Mouse (Mus musculus): ENCODE data around the gene Cadps. TPM values are rescaled to one million over a fixed set of nuclear protein-coding genes. Genes with fewer than 3 reads are reported as not detected.

The Cadps gene
- 12.1 TPM in 2 replicates for polyA plus RNA-seq (2014; fragmentation: Nextera tagmentation; extraction: Ambion mirVana)

- Histone ChIP-seq H3K27ac (ENCODE audit: low read depth, low read length) (peak within 1 kb of the TSS; percentile 80), H3K36me3 (ENCODE audit: control insufficient read depth, insufficient read depth, low read length) (no peaks in the 10 kb centered on the region), H3K9ac (ENCODE audit: low read length) (peak within 1 kb of the TSS; percentile 84), H3K4me1 (replicated peaks; ENCODE audit: control insufficient read depth, insufficient read depth, low read length) (peaks cover 4% of the 10 kb centered on the region; the same call in 1 of the 2 replicates), H3K4me3 (ENCODE audit: low read depth, low read length) (peak within 1 kb of the TSS; percentile 78), H3K9me3 (ENCODE audit: control insufficient read depth, low read length) (no peaks in the 10 kb centered on the region), H3K27me3 (ENCODE audit: control insufficient read depth, insufficient read depth, low read length) (no peaks in the 10 kb centered on the region), H3K4me2 (ENCODE audit: low read depth, low read length, severe bottlenecking) (peak within 1 kb of the TSS; percentile 80)
- DNase-seq (ENCODE audit: low spot score) = peak; percentile 78
- WGBS = under 1% methylated on average over 61 of the region's 71 CpGs
- ATAC-seq (replicated peaks; ENCODE audit: low FRiP score) = peak; percentile 77
Observed at GRCm38 (mm10) chr14:12822491-12823219, at the start of gene Cadps. Gene Cadps (minus strand): TSS chr14:12823079.

DNA sequence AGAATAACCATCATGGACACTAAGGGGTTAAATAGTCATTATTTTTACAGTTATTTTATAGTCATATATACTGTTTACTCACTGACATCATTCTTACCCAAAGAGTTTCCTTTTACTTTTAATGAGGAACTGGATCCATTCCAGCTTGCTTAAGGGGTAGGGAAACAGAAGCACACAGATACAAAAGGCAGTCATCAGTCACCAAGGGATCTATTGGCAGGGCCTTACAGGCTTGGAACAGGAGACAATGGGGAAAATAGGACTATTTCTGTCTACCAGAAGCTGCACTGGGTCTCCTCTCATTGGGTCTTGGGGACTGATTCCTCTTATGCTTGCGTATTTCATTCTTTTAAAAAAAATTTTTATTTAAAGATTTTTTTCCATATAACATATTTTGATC is 46.7 kb upstream of the Cadps start:
- DNase-seq (ENCODE audit: low spot score) (no peak), ATAC-seq (replicated peaks; ENCODE audit: low FRiP score) (no peak)

GRCm38 (mm10) chr14:12865258-12865657 is 42.4 kb upstream of the Cadps start:
- 91% methylated on average over 2 of the region's 2 CpGs for WGBS
- H3K27me3 ChIP-seq (ENCODE audit: control insufficient read depth, insufficient read depth, low read length) = no peaks in the 10 kb centered on the region
- H3K9me3 ChIP-seq (ENCODE audit: control insufficient read depth, low read length) = no peaks in the 10 kb centered on the region
- H3K27ac ChIP-seq (ENCODE audit: low read depth, low read length) = no peak overlapping the region
- DNase-seq (ENCODE audit: low spot score) (no peak), ATAC-seq (replicated peaks; ENCODE audit: low FRiP score) (no peak)
- H3K4me3 ChIP-seq (ENCODE audit: low read depth, low read length) = no peak overlapping the region
- H3K4me1 ChIP-seq (replicated peaks; ENCODE audit: control insufficient read depth, insufficient read depth, low read length) = no peaks in the 10 kb centered on the region
- no peak overlapping the region for H3K9ac ChIP-seq (ENCODE audit: low read length)
- no peak overlapping the region for H3K4me2 ChIP-seq (ENCODE audit: low read depth, low read length, severe bottlenecking)
- H3K36me3 ChIP-seq (ENCODE audit: control insufficient read depth, insufficient read depth, low read length) = no peaks in the 10 kb centered on the region

More for the DNA sequence above, 46.7 kb upstream of the Cadps start:
- H3K27me3 ChIP-seq (ENCODE audit: control insufficient read depth, insufficient read depth, low read length) = no peaks in the 10 kb centered on the region
- WGBS = 97% methylated on average over 1 of the region's 1 CpGs
- H3K36me3 ChIP-seq (ENCODE audit: control insufficient read depth, insufficient read depth, low read length) = no peaks in the 10 kb centered on the region
- no peak overlapping the region for H3K9ac ChIP-seq (ENCODE audit: low read length)
- no peak overlapping the region for H3K4me2 ChIP-seq (ENCODE audit: low read depth, low read length, severe bottlenecking)
- H3K9me3 ChIP-seq (ENCODE audit: control insufficient read depth, low read length) = no peaks in the 10 kb centered on the region
- H3K27ac ChIP-seq (ENCODE audit: low read depth, low read length) = no peak overlapping the region
- no peaks in the 10 kb centered on the region for H3K4me1 ChIP-seq (replicated peaks; ENCODE audit: control insufficient read depth, insufficient read depth, low read length)
- no peak overlapping the region for H3K4me3 ChIP-seq (ENCODE audit: low read depth, low read length)

DNA sequence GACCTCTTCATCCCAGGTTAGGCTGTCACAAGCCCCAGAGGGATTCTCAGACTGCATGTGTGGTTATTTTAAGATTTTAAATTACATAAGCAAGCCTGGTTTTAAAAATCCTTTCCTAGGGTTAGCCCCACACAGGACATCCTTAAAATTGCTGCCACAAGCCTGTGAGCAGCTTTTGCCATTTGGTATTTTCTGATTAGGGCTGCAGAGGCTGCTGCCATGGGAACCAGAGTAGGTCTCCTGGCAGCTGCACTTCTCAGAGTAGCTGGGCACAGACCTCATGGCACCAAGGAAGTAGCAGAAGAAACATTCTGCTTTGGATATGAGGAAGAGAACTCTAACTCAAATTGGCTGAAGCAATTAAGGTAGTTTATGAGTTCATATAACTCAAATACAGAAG is 21.0 kb upstream of the Cadps start:
- Histone ChIP-seq H3K36me3 (ENCODE audit: control insufficient read depth, insufficient read depth, low read length) (no peaks in the 10 kb centered on the region), H3K9ac (ENCODE audit: low read length) (no peak overlapping the region), H3K4me2 (ENCODE audit: low read depth, low read length, severe bottlenecking) (no peak overlapping the region), H3K9me3 (ENCODE audit: control insufficient read depth, low read length) (no peaks in the 10 kb centered on the region), H3K4me3 (ENCODE audit: low read depth, low read length) (no peak overlapping the region), H3K27me3 (ENCODE audit: control insufficient read depth, insufficient read depth, low read length) (no peaks in the 10 kb centered on the region), H3K4me1 (replicated peaks; ENCODE audit: control insufficient read depth, insufficient read depth, low read length) (no peaks in the 10 kb centered on the region; the same call in 1 of the 2 replicates), H3K27ac (ENCODE audit: low read depth, low read length) (no peak overlapping the region)
- DNase-seq (ENCODE audit: low spot score) (no peak), ATAC-seq (replicated peaks; ENCODE audit: low FRiP score) (no peak)

GRCm38 (mm10) chr14:12839471-12839870 is 16.6 kb upstream of the Cadps start:
- Histone ChIP-seq H3K4me1 (replicated peaks; ENCODE audit: control insufficient read depth, insufficient read depth, low read length) (no peaks in the 10 kb centered on the region; the same call in 1 of the 2 replicates), H3K9ac (ENCODE audit: low read length) (no peak overlapping the region), H3K9me3 (ENCODE audit: control insufficient read depth, low read length) (no peaks in the 10 kb centered on the region), H3K36me3 (ENCODE audit: control insufficient read depth, insufficient read depth, low read length) (no peaks in the 10 kb centered on the region), H3K4me2 (ENCODE audit: low read depth, low read length, severe bottlenecking) (no peak overlapping the region), H3K27me3 (ENCODE audit: control insufficient read depth, insufficient read depth, low read length) (no peaks in the 10 kb centered on the region), H3K27ac (ENCODE audit: low read depth, low read length) (no peak overlapping the region), H3K4me3 (ENCODE audit: low read depth, low read length) (no peak overlapping the region)
- WGBS = 87% methylated on average over 1 of the region's 1 CpGs
- ATAC-seq (replicated peaks; ENCODE audit: low FRiP score) = no peak
- no peak for DNase-seq (ENCODE audit: low spot score)

DNA sequence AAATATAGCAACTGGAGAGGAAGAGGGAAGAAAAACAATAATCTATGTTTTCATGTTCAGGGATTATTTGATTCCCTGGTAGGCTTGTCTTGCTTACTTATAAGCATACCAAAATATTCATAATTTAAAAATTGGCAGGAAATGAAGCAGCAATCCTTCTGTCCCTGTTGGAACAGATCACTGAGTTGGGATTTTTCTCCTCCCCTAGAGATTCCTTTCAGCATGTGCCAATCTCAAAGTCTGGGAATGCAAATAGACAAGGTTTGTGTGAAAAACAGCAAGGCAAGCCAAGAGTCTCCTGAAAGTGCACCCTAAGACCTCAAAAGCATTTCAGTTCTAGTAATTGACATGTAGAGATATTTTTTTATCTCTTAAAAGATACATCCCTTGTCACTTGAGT is 16.1 kb upstream of the Cadps start:
- Histone ChIP-seq H3K4me2 (ENCODE audit: low read depth, low read length, severe bottlenecking) (no peak overlapping the region), H3K9me3 (ENCODE audit: control insufficient read depth, low read length) (no peaks in the 10 kb centered on the region), H3K4me3 (ENCODE audit: low read depth, low read length) (no peak overlapping the region), H3K27ac (ENCODE audit: low read depth, low read length) (no peak overlapping the region), H3K4me1 (replicated peaks; ENCODE audit: control insufficient read depth, insufficient read depth, low read length) (no peaks in the 10 kb centered on the region; the same call in 1 of the 2 replicates), H3K36me3 (ENCODE audit: control insufficient read depth, insufficient read depth, low read length) (no peaks in the 10 kb centered on the region), H3K27me3 (ENCODE audit: control insufficient read depth, insufficient read depth, low read length) (no peaks in the 10 kb centered on the region), H3K9ac (ENCODE audit: low read length) (no peak overlapping the region)
- DNase-seq (ENCODE audit: low spot score) (no peak), ATAC-seq (replicated peaks; ENCODE audit: low FRiP score) (no peak)

GRCm38 (mm10) chr14:12838323-12838722 is 15.4 kb upstream of the Cadps start:
- no peak overlapping the region for H3K4me3 ChIP-seq (ENCODE audit: low read depth, low read length)
- no peak overlapping the region for H3K9ac ChIP-seq (ENCODE audit: low read length)
- ATAC-seq (replicated peaks; ENCODE audit: low FRiP score) (peak; percentile 56; the same call in 1 of the 2 replicates), DNase-seq (ENCODE audit: low spot score) (no peak)
- H3K4me1 ChIP-seq (replicated peaks; ENCODE audit: control insufficient read depth, insufficient read depth, low read length) = no peaks in the 10 kb centered on the region
- H3K27ac ChIP-seq (ENCODE audit: low read depth, low read length) = no peak overlapping the region
- no peaks in the 10 kb centered on the region for H3K27me3 ChIP-seq (ENCODE audit: control insufficient read depth, insufficient read depth, low read length)
- no peaks in the 10 kb centered on the region for H3K9me3 ChIP-seq (ENCODE audit: control insufficient read depth, low read length)
- no peaks in the 10 kb centered on the region for H3K36me3 ChIP-seq (ENCODE audit: control insufficient read depth, insufficient read depth, low read length)
- no peak overlapping the region for H3K4me2 ChIP-seq (ENCODE audit: low read depth, low read length, severe bottlenecking)

DNA sequence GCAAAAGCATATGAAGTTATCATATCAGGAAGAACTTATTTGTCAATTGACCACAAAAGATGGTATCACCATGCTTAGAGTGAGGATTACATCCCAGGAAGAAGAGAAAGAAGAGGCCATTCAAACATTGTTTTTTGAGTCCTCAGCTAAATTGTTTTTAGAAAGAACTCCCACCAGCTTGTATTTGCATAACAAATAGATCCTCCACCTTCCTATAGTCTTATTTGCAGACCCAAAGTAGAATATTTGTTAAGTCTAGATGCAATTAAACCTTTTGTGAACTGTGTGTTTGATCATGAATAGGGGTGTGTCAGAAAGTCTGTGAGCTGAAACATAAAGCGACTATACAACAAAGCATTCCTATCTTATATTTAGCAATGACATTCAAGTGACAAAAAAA is 15.0 kb upstream of the Cadps start:
- 6% methylated on average over 1 of the region's 1 CpGs for WGBS
- no peak overlapping the region for H3K9ac ChIP-seq (ENCODE audit: low read length)
- H3K36me3 ChIP-seq (ENCODE audit: control insufficient read depth, insufficient read depth, low read length) = no peaks in the 10 kb centered on the region
- H3K27ac ChIP-seq (ENCODE audit: low read depth, low read length) = no peak overlapping the region
- no peaks in the 10 kb centered on the region for H3K4me1 ChIP-seq (replicated peaks; ENCODE audit: control insufficient read depth, insufficient read depth, low read length)
- no peaks in the 10 kb centered on the region for H3K27me3 ChIP-seq (ENCODE audit: control insufficient read depth, insufficient read depth, low read length)
- DNase-seq (ENCODE audit: low spot score) = no peak
- H3K4me2 ChIP-seq (ENCODE audit: low read depth, low read length, severe bottlenecking) = no peak overlapping the region
- no peaks in the 10 kb centered on the region for H3K9me3 ChIP-seq (ENCODE audit: control insufficient read depth, low read length)
- ATAC-seq (replicated peaks; ENCODE audit: low FRiP score) = peak; percentile 61; the same call in 1 of the 2 replicates
- no peak overlapping the region for H3K4me3 ChIP-seq (ENCODE audit: low read depth, low read length)

DNA sequence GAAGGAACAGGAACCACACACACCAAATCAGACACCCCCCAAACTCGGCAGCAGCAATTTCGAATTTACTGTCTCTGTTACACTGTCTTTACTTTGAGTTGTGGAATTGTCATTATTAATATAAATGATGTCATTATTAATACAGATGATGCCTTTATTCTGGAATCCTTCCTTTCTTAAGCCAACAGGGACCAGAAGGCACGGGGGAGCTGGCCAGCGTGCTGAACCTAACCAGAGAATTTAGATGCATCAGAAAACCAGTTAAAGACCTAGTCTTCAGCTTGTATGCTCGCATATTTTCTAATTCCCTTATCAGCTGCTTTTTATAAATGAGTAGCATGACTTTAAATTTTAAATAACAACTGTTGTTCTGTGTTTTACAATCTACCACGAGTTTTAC is 902 bp upstream of the Cadps start:
- Histone ChIP-seq H3K4me3 (ENCODE audit: low read depth, low read length) (no peak overlapping the region), H3K4me1 (replicated peaks; ENCODE audit: control insufficient read depth, insufficient read depth, low read length) (peaks cover 4% of the 10 kb centered on the region; the same call in 1 of the 2 replicates), H3K9me3 (ENCODE audit: control insufficient read depth, low read length) (no peaks in the 10 kb centered on the region), H3K27me3 (ENCODE audit: control insufficient read depth, insufficient read depth, low read length) (no peaks in the 10 kb centered on the region), H3K9ac (ENCODE audit: low read length) (no peak overlapping the region), H3K36me3 (ENCODE audit: control insufficient read depth, insufficient read depth, low read length) (no peaks in the 10 kb centered on the region), H3K4me2 (ENCODE audit: low read depth, low read length, severe bottlenecking) (no peak overlapping the region), H3K27ac (ENCODE audit: low read depth, low read length) (no peak overlapping the region)
- 19% methylated on average over 6 of the region's 6 CpGs for WGBS
- DNase-seq (ENCODE audit: low spot score) (peak; percentile 72), ATAC-seq (replicated peaks; ENCODE audit: low FRiP score) (no peak)
